Mouse (Mus musculus) splenic B cell, adult 2 months (primary cell): ENCODE data around the gene Fnbp1.

ENCODE experiments used
- DNase-seq: peaks from one replicate; pipeline ENCODE4 v3.0.0-alpha.2; 2011; ENCODE audit warnings: low read depth, low spot score
- H3K27me3 ChIP-seq: 2 replicates; pipeline ENCODE4 v1.6.1; 2012; ENCODE audit warnings: mild to moderate bottlenecking, low read length, moderate library complexity, mixed read lengths; ENCODE audit not compliant: control insufficient read depth, poor library complexity, insufficient read depth, severe bottlenecking
- H3K36me3 ChIP-seq: 2 replicates; pipeline ENCODE4 v1.6.1; 2012; ENCODE audit warnings: mild to moderate bottlenecking, low read length, moderate library complexity, mixed read lengths; ENCODE audit not compliant: control insufficient read depth, poor library complexity, insufficient read depth, severe bottlenecking

Gene Fnbp1

GRCm38 (mm10) chr2:31066019-31066789 lies 75.6 kb downstream of the Fnbp1 start:
- DNase-seq = no peak
- no peaks in the 10 kb centered on the region for H3K27me3 ChIP-seq
- H3K36me3 ChIP-seq = peaks cover 2% of the 10 kb centered on the region; the same call in 1 of the 2 replicates

GRCm38 (mm10) chr2:31061868-31062628 lies 79.8 kb downstream of the Fnbp1 start:
- DNase-seq = peak; percentile 82
- no peaks in the 10 kb centered on the region; the same call in none of the 2 replicates for H3K36me3 ChIP-seq

GRCm38 (mm10) chr2:31060787-31061730 lies 80.7 kb downstream of the Fnbp1 start:
- no peaks in the 10 kb centered on the region for H3K27me3 ChIP-seq
- DNase-seq = peak; percentile 90
- peaks cover 9% of the 10 kb centered on the region for H3K36me3 ChIP-seq

More at GRCm38 (mm10) chr2:31061868-31062628, 79.8 kb downstream of the Fnbp1 start:
- no peaks in the 10 kb centered on the region for H3K27me3 ChIP-seq

- Histone ChIP-seq H3K36me3 (peaks cover 13% of the 10 kb centered on the region), H3K27me3 (no peaks in the 10 kb centered on the region)
- DNase-seq = peak; percentile 80
These were observed 81.5 kb downstream of the Fnbp1 start for GRCm38 (mm10) chr2:31060271-31060670.

- H3K27me3 ChIP-seq = no peaks in the 10 kb centered on the region
- peaks cover 22% of the 10 kb centered on the region for H3K36me3 ChIP-seq
- DNase-seq = peak; percentile 53
These were observed 83.4 kb downstream of the Fnbp1 start for GRCm38 (mm10) chr2:31058443-31058842.

DNA sequence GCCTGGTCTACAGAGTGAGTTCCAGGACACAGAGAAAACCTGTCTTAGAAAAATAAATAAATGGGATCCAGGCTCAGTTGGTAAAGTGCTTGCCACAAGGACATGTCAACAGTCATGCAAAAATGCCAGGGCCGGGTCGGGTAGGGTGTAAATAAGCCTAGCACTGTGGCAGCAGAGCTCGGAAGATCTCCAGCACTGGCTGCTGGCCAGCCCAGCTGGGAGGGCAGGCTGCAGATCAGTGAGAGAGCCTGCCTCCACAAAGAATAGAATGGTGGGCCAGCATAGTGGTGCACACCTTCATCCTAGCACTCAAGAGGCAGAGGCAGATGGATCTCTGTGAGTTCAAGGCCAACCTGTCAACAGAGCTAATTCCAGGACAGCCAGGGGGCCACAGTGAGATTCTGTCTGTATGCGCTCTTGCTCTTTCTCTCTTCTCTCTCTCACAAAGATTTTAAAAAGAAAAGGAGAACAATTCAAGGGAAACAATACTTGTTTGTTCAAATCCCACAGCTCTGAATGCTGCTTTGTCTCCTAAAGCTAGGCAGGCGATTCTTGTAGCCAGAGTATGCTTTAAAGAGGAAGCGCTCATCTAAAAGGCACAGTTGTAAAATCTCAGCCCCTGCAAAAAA lies 84.1 kb downstream of the Fnbp1 start:
- H3K36me3 ChIP-seq = peaks cover 29% of the 10 kb centered on the region
- DNase-seq = no peak

GRCm38 (mm10) chr2:31056070-31056469 lies 85.7 kb downstream of the Fnbp1 start:
- Histone ChIP-seq H3K27me3 (no peaks in the 10 kb centered on the region), H3K36me3 (peaks cover 31% of the 10 kb centered on the region)
- no peak for DNase-seq

More for the DNA sequence above, 84.1 kb downstream of the Fnbp1 start:
- no peaks in the 10 kb centered on the region for H3K27me3 ChIP-seq

DNA sequence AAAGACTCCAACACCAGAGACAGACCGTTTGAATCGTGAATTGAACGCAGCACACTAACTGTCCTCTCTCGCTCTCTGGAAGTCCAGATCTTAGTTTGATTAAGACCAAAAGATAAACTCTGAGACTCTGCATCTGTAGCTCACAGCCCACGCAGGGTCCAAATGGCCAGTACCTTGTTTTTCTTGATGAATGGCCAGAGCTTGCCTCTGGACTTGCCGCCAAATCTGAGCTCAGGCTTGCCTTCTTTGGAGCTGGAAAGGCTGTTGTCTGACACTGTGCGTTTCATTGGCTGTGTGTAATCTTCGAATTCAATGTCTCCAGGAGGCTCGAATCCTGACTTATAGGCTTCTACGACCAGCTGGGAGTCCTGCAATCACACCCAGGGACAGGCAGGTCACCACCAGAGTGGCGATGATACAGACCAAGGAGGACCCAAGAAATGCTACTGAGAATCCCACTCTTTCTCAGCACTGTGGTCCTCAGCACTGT lies 87.9 kb downstream of the Fnbp1 start:
- no peaks in the 10 kb centered on the region for H3K27me3 ChIP-seq
- peaks cover 31% of the 10 kb centered on the region for H3K36me3 ChIP-seq
- DNase-seq = no peak

GRCm38 (mm10) chr2:31053426-31053825 lies 88.4 kb downstream of the Fnbp1 start:
- Histone ChIP-seq H3K36me3 (peaks cover 31% of the 10 kb centered on the region), H3K27me3 (no peaks in the 10 kb centered on the region)
- no peak for DNase-seq

DNA sequence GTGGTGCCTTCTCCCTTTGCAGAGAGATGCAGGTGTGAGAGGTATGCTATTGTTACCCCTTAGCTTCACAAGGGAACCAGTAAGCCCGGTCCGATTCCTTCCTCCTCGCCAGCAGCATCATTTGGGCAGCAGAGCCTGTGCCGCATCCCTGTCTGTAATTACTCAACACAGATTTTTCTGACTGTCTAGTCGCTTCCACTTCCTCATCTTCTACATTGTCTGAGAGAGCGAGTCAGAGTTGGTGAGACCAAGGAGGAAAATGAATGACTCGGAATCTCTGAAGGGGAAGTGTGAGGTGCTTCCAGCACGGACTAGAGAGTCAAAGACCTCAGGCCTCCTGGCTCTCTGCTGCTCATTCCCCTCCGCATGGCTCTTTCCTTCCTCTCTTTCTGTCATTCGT lies 89.4 kb downstream of the Fnbp1 start:
- DNase-seq = no peak
- Histone ChIP-seq H3K36me3 (peaks cover 31% of the 10 kb centered on the region), H3K27me3 (no peaks in the 10 kb centered on the region)

GRCm38 (mm10) chr2:31048037-31048436 lies 93.8 kb downstream of the Fnbp1 start:
- H3K36me3 ChIP-seq = peaks cover 14% of the 10 kb centered on the region
- no peak for DNase-seq
- H3K27me3 ChIP-seq = no peaks in the 10 kb centered on the region

DNA sequence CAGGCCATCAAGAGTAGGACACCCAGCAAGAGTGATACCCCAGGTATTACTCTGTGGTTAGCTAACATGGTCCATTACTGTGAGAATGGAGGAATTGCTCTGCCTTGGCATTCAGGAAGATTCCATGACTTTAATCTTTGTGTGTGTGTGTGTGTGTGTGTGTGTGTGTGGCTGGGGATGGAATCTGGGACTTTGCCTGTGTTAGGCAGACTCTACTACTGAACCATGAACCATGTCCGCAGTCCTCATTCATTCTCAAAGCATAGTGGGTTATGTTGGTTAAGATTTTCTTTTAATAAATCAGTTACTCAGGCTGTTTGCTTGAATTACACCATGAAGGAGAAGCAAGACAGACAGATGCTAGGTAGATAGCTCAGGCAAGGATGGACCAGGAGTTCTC lies 98.0 kb downstream of the Fnbp1 start:
- Histone ChIP-seq H3K36me3 (peaks cover 16% of the 10 kb centered on the region), H3K27me3 (no peaks in the 10 kb centered on the region)
- DNase-seq = no peak

GRCm38 (mm10) chr2:31042881-31043280 lies 98.9 kb downstream of the Fnbp1 start:
- no peak for DNase-seq
- H3K27me3 ChIP-seq = no peaks in the 10 kb centered on the region

DNA sequence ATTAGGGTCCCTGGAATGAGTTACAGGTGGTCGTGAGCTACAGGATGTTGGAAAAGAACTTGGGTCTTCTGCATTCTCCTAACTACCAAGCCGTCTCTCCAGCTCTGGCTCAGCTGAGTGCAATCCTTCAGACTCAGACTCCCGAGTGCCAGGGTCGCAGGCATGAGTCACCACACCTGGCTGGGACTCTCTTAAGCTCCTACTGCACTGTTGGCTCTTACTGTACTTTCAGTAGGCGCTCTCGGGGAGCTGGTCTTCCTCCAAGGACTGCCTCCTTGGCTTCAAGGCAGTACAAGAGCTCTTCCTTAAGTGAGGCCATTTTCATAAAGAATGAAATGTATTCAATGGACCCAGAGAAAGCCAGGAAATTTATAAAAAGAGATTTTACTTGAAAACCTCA lies 100.4 kb downstream of the Fnbp1 start:
- no peak for DNase-seq
- Histone ChIP-seq H3K36me3 (peaks cover 14% of the 10 kb centered on the region), H3K27me3 (no peaks in the 10 kb centered on the region)

More at GRCm38 (mm10) chr2:31042881-31043280, 98.9 kb downstream of the Fnbp1 start:
- peaks cover 16% of the 10 kb centered on the region for H3K36me3 ChIP-seq
